Mouse (Mus musculus): ENCODE data around the gene Dbp.

- no peak for TF ChIP-seq CTCF (IDR thresholded peaks at IDR 0.05; ENCODE audit: extremely low read depth, insufficient read depth, low read length)
- TF ChIP-seq POLR2A (IDR thresholded peaks at IDR 0.05; ENCODE audit: extremely low read depth, insufficient read depth, low read length) = no peak
Observed at GRCm38 (mm10) chr7:45755703-45756102, 50.8 kb downstream of the Dbp start.
